Mouse (Mus musculus) embryonic facial prominence, embryonic 15.5 days (tissue): ENCODE results near the gene Nosip. TPM values are rescaled to one million over a fixed set of nuclear protein-coding genes. Genes with fewer than 3 reads are reported as not detected.

Experiments used
- ATAC-seq: fragments of 200-750 bp; cut with Nextera tagmentation; 2 replicates; pipeline ENCODE4 v1.8.0; 2017; ENCODE audit warnings: low read depth, moderate TSS enrichment; ENCODE audit not compliant: insufficient number of reproducible peaks, low FRiP score, low TSS enrichment
- H3K27ac ChIP-seq: fragments of 300-500 bp; sonication (generic); replicated peaks from 2 replicates; pipeline ENCODE4 v1.5.1; 2015; ENCODE audit warnings: mild to moderate bottlenecking, inconsistent platforms
- H3K27me3 ChIP-seq: fragments of 300-500 bp; sonication (generic); 2 replicates; pipeline ENCODE4 v1.6.1; 2015; ENCODE audit warnings: inconsistent platforms
- H3K36me3 ChIP-seq: fragments of 300-500 bp; sonication (generic); 2 replicates; pipeline ENCODE4 v1.6.1; 2015; ENCODE audit warnings: mild to moderate bottlenecking, inconsistent platforms
- H3K4me1 ChIP-seq: fragments of 300-500 bp; sonication (generic); 2 replicates; pipeline ENCODE4 v1.6.1; 2015; ENCODE audit warnings: inconsistent platforms
- H3K4me2 ChIP-seq: fragments of 300-500 bp; sonication (generic); replicated peaks from 2 replicates; pipeline ENCODE4 v1.6.1; 2015; ENCODE audit warnings: mild to moderate bottlenecking, inconsistent platforms
- H3K4me3 ChIP-seq: fragments of 300-500 bp; sonication (generic); replicated peaks from 2 replicates; pipeline ENCODE4 v1.5.1; 2015; ENCODE audit warnings: mild to moderate bottlenecking, inconsistent platforms
- H3K9ac ChIP-seq: fragments of 300-500 bp; sonication (generic); 2 replicates; pipeline ENCODE4 v1.6.1; 2015; ENCODE audit warnings: inconsistent platforms
- H3K9me3 ChIP-seq: fragments of 300-500 bp; sonication (generic); replicated peaks from 2 replicates; pipeline ENCODE4 v1.6.1; 2016; ENCODE audit warnings: inconsistent platforms
- WGBS: fragments of 180-500 bp; shearing (Covaris S2); methylation state at CpG from one replicate; pipeline ENCODE4 v1.1.7; 2015; 5-methylcytosine and 5-hydroxymethylcytosine counted together
- polyA plus RNA-seq: library from polyadenylated mRNA; unstranded; fragments of >200 nt; fragmentation: Nextera tagmentation; extraction: Ambion mirVana; gene quantifications from 2 replicates; pipeline ENCODE4 v1.2.1, GENCODE M21; 2015

The Nosip gene
- polyA plus RNA-seq, 1 experiment from 2014 or later, result 68.5 TPM

DNA sequence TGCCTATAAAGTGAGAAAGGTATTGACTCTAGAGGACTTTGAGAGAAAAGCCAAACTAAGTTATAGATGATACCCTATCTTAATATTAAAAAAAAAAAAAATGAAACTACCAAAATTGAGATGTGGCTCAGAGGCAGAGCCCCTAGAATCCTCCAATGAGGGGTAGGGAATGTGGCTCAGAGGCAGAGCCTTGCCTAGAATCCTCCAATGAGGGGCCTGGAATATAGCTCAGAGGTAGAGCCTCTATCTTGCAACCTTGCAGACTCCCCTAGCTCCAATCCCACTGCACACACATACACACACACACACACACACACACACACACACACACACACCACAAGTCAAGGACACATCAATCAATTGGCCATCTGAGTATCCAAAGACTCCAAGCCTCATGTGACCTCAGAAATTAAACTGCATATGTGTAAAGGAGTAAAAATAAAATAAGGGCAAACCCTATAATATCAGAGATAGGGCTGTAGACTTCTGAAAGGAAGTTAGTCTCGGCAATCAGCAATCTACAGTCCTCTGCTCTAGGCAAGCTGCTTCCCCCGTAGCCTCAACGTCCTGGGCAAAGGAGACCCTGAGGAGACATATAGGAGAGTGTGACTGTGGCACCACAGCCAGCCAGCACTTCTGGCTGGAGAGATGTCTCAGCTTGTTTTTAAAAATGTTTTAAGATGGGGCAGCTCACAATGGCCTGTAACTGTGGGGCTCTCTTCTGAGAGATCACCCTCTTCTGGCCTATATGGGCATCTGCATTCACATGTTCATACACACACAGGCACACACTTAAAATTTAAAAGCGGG lies 5.2 kb downstream of the Nosip start:
- WGBS, result 79% methylated on average over 4 of the region's 4 CpGs
- Histone ChIP-seq H3K4me3 (no peak overlapping the region), H3K36me3 (no peaks in the 10 kb centered on the region), H3K9ac (no peak overlapping the region), H3K27me3 (no peaks in the 10 kb centered on the region), H3K4me1 (peaks cover 6% of the 10 kb centered on the region; the same call in 1 of the 2 replicates), H3K4me2 (no peak overlapping the region), H3K9me3 (no peaks in the 10 kb centered on the region), H3K27ac (no peak overlapping the region)
- no peak for ATAC-seq

DNA sequence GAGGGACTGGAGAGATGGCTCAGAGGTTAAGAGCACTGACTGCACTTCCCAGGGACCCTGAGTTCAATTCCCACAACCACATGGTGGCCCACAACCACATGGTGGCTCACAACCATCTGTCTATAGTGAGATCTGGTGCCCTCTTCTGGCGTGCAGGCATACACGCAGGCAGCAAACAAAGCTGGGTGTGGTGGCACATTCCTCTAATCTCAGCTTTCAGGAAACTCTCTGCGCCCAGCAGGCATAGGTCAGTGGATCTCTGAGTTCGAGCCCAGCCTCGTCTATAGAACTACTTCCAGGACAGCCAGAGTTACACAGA lies 5.7 kb downstream of the Nosip start:
- Histone ChIP-seq H3K4me1 (peaks cover 6% of the 10 kb centered on the region; the same call in 1 of the 2 replicates), H3K9ac (no peak overlapping the region), H3K9me3 (no peaks in the 10 kb centered on the region), H3K4me3 (no peak overlapping the region), H3K27ac (no peak overlapping the region), H3K36me3 (no peaks in the 10 kb centered on the region), H3K4me2 (no peak overlapping the region), H3K27me3 (no peaks in the 10 kb centered on the region)
- no peak for ATAC-seq
- WGBS, result 18% methylated on average over 5 of the region's 5 CpGs

- Histone ChIP-seq H3K9ac (no peak overlapping the region), H3K36me3 (peaks cover 15% of the 10 kb centered on the region), H3K4me1 (no peaks in the 10 kb centered on the region), H3K9me3 (no peaks in the 10 kb centered on the region), H3K27me3 (no peaks in the 10 kb centered on the region), H3K27ac (no peak overlapping the region), H3K4me2 (no peak overlapping the region), H3K4me3 (no peak overlapping the region)
- WGBS, result 84% methylated on average over 2 of the region's 2 CpGs
- no peak for ATAC-seq
Observed at GRCm38 (mm10) chr7:45069671-45070070, 7.4 kb downstream of the Nosip start.

DNA sequence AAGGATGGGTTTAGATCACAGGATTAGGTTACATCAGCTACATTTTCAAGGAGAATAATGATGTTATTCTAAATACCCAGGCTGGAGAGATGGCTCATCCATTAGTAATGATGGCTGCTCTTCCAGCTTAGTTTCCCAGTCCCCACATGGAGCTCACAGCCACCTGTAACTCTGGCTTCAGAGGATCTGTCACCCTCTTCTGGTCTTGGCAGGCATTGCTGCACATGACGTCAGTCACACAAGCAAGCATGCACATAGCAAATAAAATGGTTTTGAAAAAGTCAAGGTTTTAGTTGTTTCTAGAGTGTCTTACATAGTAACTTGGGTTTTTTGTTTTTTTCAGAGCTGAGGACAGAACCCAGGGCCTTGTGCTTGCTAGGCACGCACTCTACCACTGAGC lies 10.0 kb downstream of the Nosip start:
- H3K4me2 ChIP-seq, result no peak overlapping the region
- peaks cover 40% of the 10 kb centered on the region for H3K36me3 ChIP-seq
- H3K4me3 ChIP-seq, result no peak overlapping the region
- H3K27ac ChIP-seq, result no peak overlapping the region
- no peak overlapping the region for H3K9ac ChIP-seq
- no peaks in the 10 kb centered on the region for H3K9me3 ChIP-seq
- ATAC-seq, result no peak
- H3K4me1 ChIP-seq, result no peaks in the 10 kb centered on the region
- H3K27me3 ChIP-seq, result no peaks in the 10 kb centered on the region
- WGBS, result 75% methylated on average over 2 of the region's 2 CpGs

DNA sequence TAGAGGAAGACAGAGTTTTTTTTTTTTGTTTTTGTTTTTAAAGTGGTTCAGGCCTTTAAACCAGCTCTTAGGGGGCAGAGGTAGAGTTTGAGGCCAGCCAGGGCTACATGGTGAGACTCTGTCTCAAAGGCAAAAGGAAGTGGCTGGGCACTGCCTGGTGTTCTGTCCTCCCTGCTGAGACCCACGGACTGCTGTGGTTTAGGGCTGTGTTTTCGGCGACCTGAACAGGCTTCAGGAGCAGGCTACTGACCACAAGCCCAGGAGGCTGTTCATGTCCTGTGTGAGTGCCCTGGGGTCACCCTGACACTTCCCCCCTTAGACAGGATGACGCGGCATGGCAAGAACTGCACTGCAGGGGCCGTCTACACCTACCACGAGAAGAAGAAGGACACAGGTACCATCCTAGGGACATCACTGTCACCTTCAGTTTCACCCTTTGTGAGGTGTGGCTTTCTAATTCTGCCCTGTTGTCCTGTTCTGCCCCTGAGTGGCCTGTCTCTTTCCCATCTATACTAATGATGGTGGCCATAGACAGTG lies 11.0 kb downstream of the Nosip start:
- Histone ChIP-seq H3K27me3 (no peaks in the 10 kb centered on the region), H3K27ac (no peak overlapping the region), H3K4me3 (no peak overlapping the region), H3K36me3 (peaks cover 46% of the 10 kb centered on the region), H3K9me3 (no peaks in the 10 kb centered on the region), H3K4me1 (no peaks in the 10 kb centered on the region), H3K9ac (no peak overlapping the region), H3K4me2 (no peak overlapping the region)
- 78% methylated on average over 7 of the region's 7 CpGs for WGBS
- no peak for ATAC-seq

- no peak overlapping the region for H3K4me3 ChIP-seq
- H3K4me2 ChIP-seq, result no peak overlapping the region
- no peaks in the 10 kb centered on the region for H3K9me3 ChIP-seq
- no peaks in the 10 kb centered on the region for H3K27me3 ChIP-seq
- no peak overlapping the region for H3K27ac ChIP-seq
- whole genome bisulfite sequencing, result 86% methylated on average over 12 of the region's 12 CpGs
- H3K9ac ChIP-seq, result no peak overlapping the region
- H3K36me3 ChIP-seq, result peaks cover 46% of the 10 kb centered on the region
- no peaks in the 10 kb centered on the region for H3K4me1 ChIP-seq
- no peak for ATAC-seq
Observed at GRCm38 (mm10) chr7:45073949-45074348, 11.7 kb downstream of the Nosip start.

- Histone ChIP-seq H3K9me3 (no peaks in the 10 kb centered on the region), H3K36me3 (peaks cover 46% of the 10 kb centered on the region), H3K27ac (no peak overlapping the region), H3K27me3 (no peaks in the 10 kb centered on the region), H3K9ac (no peak overlapping the region), H3K4me1 (0 out of 2 replicates have a peak, but pooled peaks cover 3% of the 10 kb centered on the region), H3K4me3 (no peak overlapping the region), H3K4me2 (no peak overlapping the region)
- 81% methylated on average over 4 of the region's 4 CpGs for WGBS
- ATAC-seq, result no peak
Observed at GRCm38 (mm10) chr7:45075405-45075804, 13.2 kb downstream of the Nosip start.

DNA sequence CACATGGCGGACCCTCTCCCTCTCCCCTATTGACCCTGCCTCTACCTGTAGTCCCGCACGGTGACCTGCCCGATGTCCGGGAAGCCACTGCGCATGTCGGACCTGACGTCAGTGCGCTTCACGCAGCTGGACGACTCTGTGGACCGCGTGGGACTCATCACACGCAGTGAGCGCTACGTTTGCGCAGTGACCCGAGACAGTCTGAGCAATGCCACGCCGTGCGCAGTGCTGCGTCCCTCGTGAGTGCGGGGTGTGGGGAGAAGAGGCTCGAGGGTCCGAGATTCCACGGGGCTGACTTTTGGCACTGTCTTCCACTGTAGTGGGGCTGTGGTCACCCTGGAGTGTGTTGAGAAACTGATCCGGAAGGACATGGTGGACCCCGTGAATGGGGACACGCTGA lies 14.3 kb downstream of the Nosip start:
- Histone ChIP-seq H3K27ac (no peak overlapping the region), H3K4me1 (0 out of 2 replicates have a peak, but pooled peaks cover 7% of the 10 kb centered on the region), H3K9me3 (no peaks in the 10 kb centered on the region), H3K9ac (no peak overlapping the region), H3K4me3 (no peak overlapping the region), H3K4me2 (no peak overlapping the region), H3K27me3 (no peaks in the 10 kb centered on the region), H3K36me3 (peaks cover 53% of the 10 kb centered on the region)
- WGBS, result 90% methylated on average over 30 of the region's 30 CpGs
- no peak for ATAC-seq

GRCm38 (mm10) chr7:45077322-45077721 lies 15.1 kb downstream of the Nosip start:
- peaks cover 54% of the 10 kb centered on the region for H3K36me3 ChIP-seq

GRCm38 (mm10) chr7:45077829-45078228 lies 15.6 kb downstream of the Nosip start:
- peaks cover 17% of the 10 kb centered on the region for H3K4me1 ChIP-seq
- peaks cover 59% of the 10 kb centered on the region for H3K36me3 ChIP-seq
- no peaks in the 10 kb centered on the region for H3K9me3 ChIP-seq
- ATAC-seq, result no peak
- H3K27me3 ChIP-seq, result no peaks in the 10 kb centered on the region
- no peak overlapping the region for H3K27ac ChIP-seq
- H3K4me2 ChIP-seq, result no peak overlapping the region
- WGBS, result 93% methylated on average over 2 of the region's 2 CpGs
- no peak overlapping the region for H3K4me3 ChIP-seq
- H3K9ac ChIP-seq, result no peak overlapping the region

More at GRCm38 (mm10) chr7:45077322-45077721, 15.1 kb downstream of the Nosip start:
- no peak for ATAC-seq
- Histone ChIP-seq H3K27me3 (no peaks in the 10 kb centered on the region), H3K9ac (no peak overlapping the region), H3K9me3 (no peaks in the 10 kb centered on the region), H3K4me2 (no peak overlapping the region), H3K27ac (no peak overlapping the region), H3K4me1 (peaks cover 12% of the 10 kb centered on the region), H3K4me3 (no peak overlapping the region)
- WGBS, result 81% methylated on average over 14 of the region's 14 CpGs

GRCm38 (mm10) chr7:45078513-45078912 lies 16.3 kb downstream of the Nosip start:
- Histone ChIP-seq H3K4me3 (no peak overlapping the region), H3K4me1 (peaks cover 21% of the 10 kb centered on the region), H3K4me2 (no peak overlapping the region), H3K27me3 (no peaks in the 10 kb centered on the region), H3K27ac (no peak overlapping the region), H3K9ac (no peak overlapping the region), H3K36me3 (peaks cover 62% of the 10 kb centered on the region), H3K9me3 (no peaks in the 10 kb centered on the region)
- no peak for ATAC-seq
- 43% methylated on average over 9 of the region's 9 CpGs for WGBS

DNA sequence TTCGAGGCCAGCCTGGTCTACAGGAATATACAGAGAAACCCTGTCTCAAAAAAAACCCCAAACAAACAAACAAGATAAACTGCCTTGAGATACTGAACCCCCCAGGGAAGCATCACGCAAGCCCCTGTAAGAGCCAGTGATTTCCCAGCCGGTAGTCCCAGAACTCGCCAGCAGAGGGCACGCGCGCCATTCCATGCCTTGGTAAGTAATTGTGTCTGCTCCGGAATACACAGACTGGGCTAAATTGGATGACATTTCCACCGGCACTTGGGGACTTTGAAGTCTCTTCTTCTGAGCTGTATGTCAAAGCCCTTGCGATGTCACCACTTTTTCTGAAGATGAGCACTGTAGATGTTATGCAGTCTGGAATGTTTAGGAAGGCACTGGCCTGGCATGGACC lies 17.6 kb downstream of the Nosip start:
- Histone ChIP-seq H3K9me3 (no peaks in the 10 kb centered on the region), H3K4me2 (no peak overlapping the region), H3K4me3 (no peak overlapping the region), H3K36me3 (peaks cover 62% of the 10 kb centered on the region), H3K9ac (no peak overlapping the region), H3K27ac (no peak overlapping the region), H3K4me1 (peaks cover 25% of the 10 kb centered on the region), H3K27me3 (no peaks in the 10 kb centered on the region)
- 0% methylated on average over 10 of the region's 10 CpGs for WGBS
- ATAC-seq, result 0 out of 2 replicates have a peak, but pooled peaks have one; percentile 8
